Mouse (Mus musculus) neural tube, embryonic 13.5 days (tissue): ENCODE results near the gene Kctd7. TPM values are rescaled to one million over a fixed set of nuclear protein-coding genes. Genes with fewer than 3 reads are reported as not detected.

ENCODE experiments used
- ATAC-seq: fragments of 200-750 bp; cut with Nextera tagmentation; 2 replicates; pipeline ENCODE4 v1.8.0; 2017; ENCODE audit warnings: low read depth, mild to moderate bottlenecking, moderate TSS enrichment, moderate library complexity
- H3K27ac ChIP-seq: fragments of 300-500 bp; sonication (generic); replicated peaks from 2 replicates; pipeline ENCODE4 v1.5.1; 2015; ENCODE audit warnings: moderate library complexity, mild to moderate bottlenecking, inconsistent platforms
- H3K27me3 ChIP-seq: fragments of 300-500 bp; sonication (generic); 2 replicates; pipeline ENCODE4 v1.6.1; 2015; ENCODE audit warnings: mild to moderate bottlenecking, inconsistent platforms
- H3K36me3 ChIP-seq: fragments of 300-500 bp; sonication (generic); 2 replicates; pipeline ENCODE4 v1.6.1; 2015; ENCODE audit warnings: mild to moderate bottlenecking, inconsistent platforms
- H3K4me1 ChIP-seq: fragments of 300-500 bp; sonication (generic); replicated peaks from 2 replicates; pipeline ENCODE4 v1.6.1; 2015; ENCODE audit warnings: inconsistent platforms
- H3K4me2 ChIP-seq: fragments of 300-500 bp; sonication (generic); 2 replicates; pipeline ENCODE4 v1.6.1; 2015; ENCODE audit warnings: inconsistent platforms, mild to moderate bottlenecking, moderate library complexity
- H3K4me3 ChIP-seq: fragments of 300-500 bp; sonication (generic); 2 replicates; pipeline ENCODE4 v1.5.1; 2015; ENCODE audit warnings: mild to moderate bottlenecking, inconsistent platforms
- H3K9ac ChIP-seq: fragments of 300-500 bp; sonication (generic); 2 replicates; pipeline ENCODE4 v1.6.1; 2015; ENCODE audit warnings: moderate library complexity, mild to moderate bottlenecking, inconsistent platforms
- H3K9me3 ChIP-seq: fragments of 300-500 bp; sonication (generic); 2 replicates; pipeline ENCODE4 v1.6.1; 2016; ENCODE audit warnings: inconsistent platforms
- WGBS: fragments of 180-500 bp; shearing (Covaris S2); methylation state at CpG from one replicate; pipeline ENCODE4 v1.1.7; 2015; 5-methylcytosine and 5-hydroxymethylcytosine counted together
- polyA plus RNA-seq: library from polyadenylated mRNA; unstranded; fragments of >200 nt; fragmentation: Nextera tagmentation; extraction: Ambion mirVana; gene quantifications from 2 replicates; pipeline ENCODE4 v1.2.1, GENCODE M21; 2015

Kctd7 gene
- polyA plus RNA-seq, 1 experiment from 2014 or later = 16.7 TPM

DNA sequence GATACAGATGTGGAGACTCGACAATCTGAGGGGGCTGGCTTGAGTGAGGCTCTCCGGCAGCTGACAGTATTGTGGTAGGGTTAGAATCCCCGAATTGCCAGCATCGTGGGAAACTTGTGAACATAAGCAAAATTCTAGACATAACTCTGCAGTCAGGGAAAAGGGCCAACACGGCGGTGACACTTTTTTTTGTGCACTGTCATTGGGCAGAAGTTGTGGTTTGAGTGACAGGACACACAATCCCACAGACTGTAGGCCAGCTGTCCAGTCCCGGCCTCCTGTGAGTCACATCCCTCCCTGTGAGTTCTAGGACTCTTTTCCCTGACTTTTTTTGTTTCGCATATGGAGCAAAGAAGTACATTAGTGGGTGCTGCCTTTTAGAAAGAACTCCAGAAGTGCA is 1.3 kb downstream of the Kctd7 start:
- H3K27ac ChIP-seq = no peak overlapping the region

DNA sequence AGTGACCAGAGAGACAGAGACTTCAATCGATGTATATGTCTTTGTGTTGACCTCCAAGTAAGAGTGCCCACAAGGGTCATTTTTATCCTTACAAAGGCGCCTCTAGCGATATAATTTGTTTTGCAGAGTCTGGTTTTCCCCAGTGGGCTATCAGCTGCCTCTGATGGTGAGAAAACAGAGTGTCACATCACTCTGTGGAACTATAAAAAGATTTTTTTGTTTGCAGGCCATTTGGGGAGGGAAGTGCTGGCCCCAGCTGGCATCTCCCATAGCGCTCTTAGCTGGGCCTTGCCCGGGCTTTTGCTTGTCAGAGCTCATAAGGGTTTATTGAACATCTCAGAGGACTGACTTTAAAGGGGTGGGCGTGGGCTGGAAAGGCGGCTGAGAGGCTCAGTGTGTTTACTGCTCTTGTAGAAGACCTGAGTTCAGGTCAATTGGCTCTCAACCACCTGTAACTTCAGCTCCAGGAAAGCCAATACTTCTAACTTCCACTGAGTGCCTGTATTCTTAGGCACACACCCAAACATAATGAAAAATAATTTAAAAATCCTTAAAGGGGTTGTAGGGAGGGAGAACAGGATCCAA is 5.2 kb downstream of the Kctd7 start:
- no peak for ATAC-seq
- Histone ChIP-seq H3K9me3 (no peaks in the 10 kb centered on the region), H3K4me2 (no peak overlapping the region), H3K9ac (no peak overlapping the region), H3K27me3 (no peaks in the 10 kb centered on the region), H3K4me1 (peaks cover 27% of the 10 kb centered on the region), H3K27ac (peak overlapping the region; percentile 56; the same call in 1 of the 2 replicates), H3K36me3 (peaks cover 55% of the 10 kb centered on the region), H3K4me3 (no peak overlapping the region)
- WGBS = 62% methylated on average over 7 of the region's 7 CpGs

More for the DNA sequence above, 1.3 kb downstream of the Kctd7 start:
- 89% methylated on average over 8 of the region's 8 CpGs for WGBS
- H3K4me1 ChIP-seq = peaks cover 32% of the 10 kb centered on the region
- peak overlapping the region; percentile 84 for H3K9ac ChIP-seq
- peaks cover 22% of the 10 kb centered on the region for H3K36me3 ChIP-seq
- peak overlapping the region; percentile 69 for H3K4me3 ChIP-seq
- H3K27me3 ChIP-seq = no peaks in the 10 kb centered on the region
- peak overlapping the region; percentile 84 for H3K4me2 ChIP-seq
- ATAC-seq = no peak
- H3K9me3 ChIP-seq = no peaks in the 10 kb centered on the region

DNA sequence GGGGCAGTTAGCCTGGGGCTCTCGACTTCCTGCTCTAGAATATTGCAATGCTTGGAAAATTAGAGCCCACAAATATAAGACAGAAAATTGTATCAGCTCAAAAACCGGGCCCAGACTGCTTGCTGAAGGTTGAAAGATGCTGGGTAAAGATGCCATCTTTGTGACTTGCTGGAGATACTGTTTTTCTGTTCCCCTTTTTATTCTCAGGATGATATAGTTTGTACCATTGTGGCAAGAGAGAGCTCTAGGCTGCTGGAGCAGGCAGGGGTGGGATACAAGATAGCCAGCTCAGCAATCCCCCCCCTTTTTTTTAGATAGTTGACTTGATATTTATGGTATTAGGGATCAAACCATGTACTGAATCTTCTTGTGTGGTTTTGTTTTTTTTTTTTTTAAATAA is 9.6 kb downstream of the Kctd7 start:
- Histone ChIP-seq H3K4me3 (no peak overlapping the region), H3K27me3 (no peaks in the 10 kb centered on the region), H3K4me1 (0 out of 2 replicates have a peak, but pooled peaks cover 6% of the 10 kb centered on the region), H3K9me3 (no peaks in the 10 kb centered on the region), H3K27ac (no peak overlapping the region), H3K36me3 (peaks cover 44% of the 10 kb centered on the region), H3K4me2 (no peak overlapping the region), H3K9ac (no peak overlapping the region)
- 85% methylated on average over 2 of the region's 2 CpGs for WGBS
- no peak for ATAC-seq

DNA sequence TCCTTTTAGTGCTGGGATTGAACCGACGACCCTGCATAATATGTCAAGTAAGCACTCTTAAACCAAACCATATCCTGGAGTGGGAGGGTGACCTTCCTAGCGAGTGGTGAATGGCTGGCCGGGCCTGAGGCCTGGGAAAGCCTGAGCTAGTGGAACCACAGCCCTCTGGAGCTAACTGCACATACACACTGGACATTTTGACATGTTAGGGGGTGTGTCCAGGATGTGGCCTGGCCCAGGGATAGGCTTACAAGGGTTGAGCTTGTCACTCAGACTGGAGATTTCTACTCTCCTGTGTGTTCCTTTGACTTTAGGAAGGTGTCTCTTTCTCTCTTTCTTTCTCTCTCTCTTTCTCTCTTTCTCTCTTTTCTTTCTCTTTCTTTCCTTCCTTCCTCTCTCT is 13.9 kb downstream of the Kctd7 start:
- no peaks in the 10 kb centered on the region for H3K9me3 ChIP-seq
- H3K27ac ChIP-seq = no peak overlapping the region
- ATAC-seq = no peak
- no peak overlapping the region for H3K9ac ChIP-seq
- no peak overlapping the region for H3K4me2 ChIP-seq
- H3K4me3 ChIP-seq = no peak overlapping the region
- no peaks in the 10 kb centered on the region for H3K27me3 ChIP-seq
- WGBS = 74% methylated on average over 4 of the region's 4 CpGs
- H3K4me1 ChIP-seq = no peaks in the 10 kb centered on the region
- peaks cover 12% of the 10 kb centered on the region for H3K36me3 ChIP-seq

DNA sequence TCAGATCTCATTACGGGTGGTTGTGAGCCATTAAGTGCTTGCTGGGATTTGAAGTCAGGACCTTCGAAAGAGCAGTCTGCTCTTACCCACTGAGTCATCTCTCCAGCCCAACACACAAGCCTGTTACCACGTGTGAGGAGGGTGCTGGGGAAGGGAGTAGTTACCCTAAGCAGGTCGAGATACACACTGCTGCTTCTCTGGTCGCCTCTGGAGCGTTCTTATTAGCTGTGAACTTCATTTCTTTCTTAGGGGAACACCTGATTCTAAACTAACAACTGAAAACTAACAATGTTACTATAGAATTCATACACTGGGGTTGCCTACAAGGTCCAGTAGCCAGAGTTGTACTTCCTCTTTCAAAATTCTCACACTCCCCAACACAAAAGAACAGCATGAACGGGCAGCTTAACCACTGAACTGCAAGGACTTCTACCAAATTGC is 15.1 kb downstream of the Kctd7 start:
- WGBS = 61% methylated on average over 7 of the region's 7 CpGs
- Histone ChIP-seq H3K9ac (no peak overlapping the region), H3K4me2 (no peak overlapping the region), H3K27me3 (no peaks in the 10 kb centered on the region), H3K4me3 (no peak overlapping the region), H3K9me3 (no peaks in the 10 kb centered on the region), H3K4me1 (no peaks in the 10 kb centered on the region), H3K27ac (no peak overlapping the region), H3K36me3 (peaks cover 2% of the 10 kb centered on the region; the same call in 1 of the 2 replicates)
- no peak for ATAC-seq

DNA sequence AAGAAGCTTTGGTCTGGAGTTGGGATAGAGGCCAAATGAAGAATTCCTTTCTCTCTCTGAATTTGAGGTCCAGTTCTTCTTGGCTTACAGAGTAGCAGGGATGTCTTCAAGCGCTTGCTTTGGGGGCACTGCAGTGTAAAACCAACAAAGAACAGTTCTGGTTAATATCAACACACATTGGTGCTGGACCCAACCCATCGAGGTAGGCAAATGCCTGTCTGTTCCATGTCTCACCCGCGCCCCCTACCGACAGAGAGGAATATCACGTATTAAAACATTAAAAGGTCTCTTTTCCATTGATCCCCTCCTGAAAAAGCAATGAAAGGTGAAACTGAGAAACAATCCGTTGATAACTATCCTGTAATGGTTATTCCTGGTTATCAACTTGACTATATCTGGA is 19.0 kb downstream of the Kctd7 start:
- Histone ChIP-seq H3K4me2 (no peak overlapping the region), H3K36me3 (no peaks in the 10 kb centered on the region), H3K27me3 (no peaks in the 10 kb centered on the region), H3K9me3 (no peaks in the 10 kb centered on the region), H3K4me3 (no peak overlapping the region), H3K27ac (no peak overlapping the region), H3K4me1 (no peaks in the 10 kb centered on the region), H3K9ac (no peak overlapping the region)
- WGBS = 7% methylated on average over 7 of the region's 7 CpGs
- no peak for ATAC-seq

DNA sequence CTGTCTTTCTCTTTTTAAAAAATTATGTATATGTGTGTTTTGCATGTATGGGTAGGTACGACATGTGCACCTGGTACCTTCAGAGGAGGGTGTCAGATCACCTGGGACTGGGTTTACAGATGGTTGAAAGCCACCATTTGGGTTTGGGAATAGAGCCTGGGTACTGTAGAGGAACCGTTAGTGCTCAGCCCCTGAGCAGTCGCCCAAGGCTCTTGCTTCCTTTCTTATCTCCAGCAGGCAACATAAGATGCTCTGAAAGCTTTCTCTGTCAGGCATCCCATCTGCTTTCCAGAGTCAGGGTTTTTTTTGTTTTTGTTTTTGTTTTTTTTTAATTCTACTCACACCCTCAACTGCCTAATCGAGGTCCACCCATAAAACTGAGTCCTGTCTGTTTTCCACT is 20.6 kb downstream of the Kctd7 start:
- Histone ChIP-seq H3K36me3 (no peaks in the 10 kb centered on the region), H3K4me2 (no peak overlapping the region), H3K4me3 (no peak overlapping the region), H3K9me3 (no peaks in the 10 kb centered on the region), H3K27me3 (no peaks in the 10 kb centered on the region), H3K9ac (no peak overlapping the region), H3K4me1 (no peaks in the 10 kb centered on the region), H3K27ac (no peak overlapping the region)
- ATAC-seq = no peak
- WGBS = 69% methylated on average over 4 of the region's 4 CpGs

DNA sequence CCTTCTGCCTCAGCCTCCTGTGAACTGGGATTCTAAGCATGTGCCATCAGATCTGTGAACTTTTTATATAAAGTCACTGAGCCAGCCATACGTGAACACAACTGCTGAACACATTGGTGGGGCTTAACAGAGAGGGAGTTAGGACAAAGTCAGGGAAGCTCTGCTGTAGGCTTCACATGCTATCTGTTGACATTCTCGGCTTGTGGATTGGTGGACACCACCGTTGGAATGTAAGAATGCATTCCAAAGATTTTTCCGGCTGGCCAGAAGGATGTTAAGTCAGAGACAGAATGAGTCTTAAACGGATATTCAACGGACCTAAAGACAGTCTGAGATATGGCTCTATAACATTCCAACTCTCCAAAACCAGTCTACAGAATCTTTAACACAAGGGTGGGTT is 24.4 kb downstream of the Kctd7 start:
- Histone ChIP-seq H3K27ac (no peak overlapping the region), H3K4me3 (no peak overlapping the region), H3K36me3 (no peaks in the 10 kb centered on the region), H3K4me1 (peaks cover 24% of the 10 kb centered on the region), H3K9ac (no peak overlapping the region), H3K27me3 (no peaks in the 10 kb centered on the region), H3K9me3 (no peaks in the 10 kb centered on the region), H3K4me2 (no peak overlapping the region)
- ATAC-seq = no peak
- WGBS = 72% methylated on average over 6 of the region's 6 CpGs

DNA sequence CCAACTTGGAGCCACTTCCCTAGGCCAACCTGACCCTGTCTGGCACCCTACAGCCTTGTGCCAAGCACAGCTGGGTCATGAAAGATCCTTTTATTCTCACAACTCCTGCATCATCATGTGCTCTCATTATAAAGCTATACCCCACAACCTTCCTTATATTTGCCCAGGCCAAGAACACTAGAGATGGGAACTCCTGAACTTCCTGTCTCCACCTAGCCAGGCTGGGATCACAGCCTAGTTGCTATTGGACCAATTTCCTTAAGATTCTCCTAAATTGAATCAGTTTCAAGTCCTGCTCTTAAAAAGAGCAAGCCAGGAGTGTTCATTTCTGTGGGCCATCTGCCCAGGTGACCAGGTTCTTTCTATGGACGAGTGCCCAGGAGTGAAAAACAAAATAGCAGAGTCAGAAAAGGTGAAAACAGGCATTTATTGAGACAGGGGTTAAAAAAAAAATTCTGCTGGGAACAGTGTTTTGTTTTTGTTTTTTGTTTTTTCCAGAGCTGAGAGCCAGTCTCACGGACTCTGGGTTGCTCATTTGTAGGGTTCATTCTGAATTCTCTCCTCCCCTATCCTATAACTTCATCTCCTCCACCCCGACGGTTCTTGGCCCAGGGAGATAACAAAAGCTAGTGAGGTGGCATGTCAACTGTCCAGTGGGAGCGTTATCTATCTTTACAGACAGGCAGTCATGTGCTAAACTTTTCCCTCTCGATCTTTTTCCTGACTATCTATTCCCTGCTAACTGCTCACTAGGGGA is 26.2 kb downstream of the Kctd7 start:
- Histone ChIP-seq H3K4me1 (peaks cover 24% of the 10 kb centered on the region), H3K27ac (peak overlapping the region; percentile 85), H3K4me2 (peak overlapping the region; percentile 79), H3K27me3 (no peaks in the 10 kb centered on the region), H3K9ac (peak overlapping the region; percentile 89), H3K36me3 (no peaks in the 10 kb centered on the region), H3K4me3 (peak overlapping the region; percentile 89), H3K9me3 (no peaks in the 10 kb centered on the region)
- no peak for ATAC-seq
- 13% methylated on average over 6 of the region's 6 CpGs for WGBS

DNA sequence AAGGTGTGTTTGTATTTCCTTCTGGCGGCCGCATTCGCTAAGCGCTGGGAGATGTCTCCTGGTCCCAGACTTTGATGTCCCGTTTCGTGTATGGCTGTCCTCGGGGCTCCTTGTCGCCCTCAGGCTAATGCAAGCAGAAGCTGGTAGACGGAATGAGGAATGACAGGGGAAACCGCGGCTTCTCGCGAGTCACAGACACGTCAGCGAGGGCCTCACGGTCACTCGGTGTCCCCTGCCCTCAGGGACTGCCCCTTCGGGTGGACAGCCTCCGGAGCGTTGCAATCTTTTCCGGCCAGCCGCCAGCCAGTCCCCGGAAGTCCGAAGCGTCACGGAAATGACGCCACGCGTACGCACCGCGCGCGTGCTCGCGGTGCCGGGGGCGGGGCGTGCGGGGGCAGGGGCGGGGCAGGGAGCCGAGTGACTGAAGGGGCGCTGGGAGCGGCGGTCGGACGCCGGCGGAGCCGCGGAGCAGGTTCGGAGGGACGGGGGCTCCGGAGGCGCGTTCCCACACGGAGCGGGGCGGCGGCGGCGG is 26.8 kb downstream of the Kctd7 start, which contains the start of gene Rabgef1:
Gene Rabgef1, plus strand, starts transcription at position 376 of the 532 bp plus-strand sequence.
- peak within 1 kb of the TSS; percentile 89 for H3K4me3 ChIP-seq
- peak within 1 kb of the TSS; percentile 85 for H3K27ac ChIP-seq
- no peaks in the 10 kb centered on the region for H3K9me3 ChIP-seq
- peaks cover 24% of the 10 kb centered on the region for H3K4me1 ChIP-seq
- H3K36me3 ChIP-seq = no peaks in the 10 kb centered on the region
- peak within 1 kb of the TSS; percentile 89 for H3K9ac ChIP-seq
- peak within 1 kb of the TSS; percentile 79 for H3K4me2 ChIP-seq
- under 1% methylated on average over 41 of the region's 62 CpGs for WGBS
- ATAC-seq = peak; percentile 93
- no peaks in the 10 kb centered on the region for H3K27me3 ChIP-seq

DNA sequence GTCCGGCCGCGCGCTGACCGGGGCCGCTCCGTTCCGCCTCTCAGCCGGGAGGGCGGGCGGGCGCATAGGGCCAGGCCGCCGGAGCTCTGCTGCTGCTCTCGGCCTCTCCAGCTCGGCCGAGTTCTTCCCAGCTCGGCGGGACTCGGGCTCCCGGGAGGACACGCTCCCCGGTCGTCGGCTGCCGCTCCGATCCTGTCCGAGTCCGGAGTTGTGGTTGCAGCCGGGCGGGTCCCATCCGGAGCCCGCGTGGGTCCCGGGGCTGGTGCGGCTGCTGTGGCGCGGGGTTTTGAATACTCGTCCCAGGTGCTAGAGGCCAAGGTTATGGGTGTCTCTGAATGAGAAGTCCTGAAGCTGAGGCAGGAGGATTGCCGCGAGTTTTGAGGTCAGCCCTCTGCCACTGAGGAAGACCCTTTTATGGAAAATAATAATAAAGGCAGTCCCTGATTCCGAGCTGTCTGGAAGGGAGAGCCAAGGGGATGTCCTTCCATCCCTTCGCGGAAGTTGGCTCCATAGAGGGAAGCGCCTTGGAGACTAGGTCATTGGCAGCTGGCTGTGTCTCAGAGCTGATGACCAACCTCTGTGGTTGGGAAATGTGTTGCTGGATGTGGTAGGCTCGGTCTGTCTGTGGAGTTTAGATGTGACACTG is 27.4 kb downstream of the Kctd7 start:
- no peaks in the 10 kb centered on the region for H3K27me3 ChIP-seq
- peak; percentile 81 for ATAC-seq
- peak overlapping the region; percentile 79 for H3K4me2 ChIP-seq
- H3K9ac ChIP-seq = peak overlapping the region; percentile 89
- 2% methylated on average over 38 of the region's 46 CpGs for WGBS
- H3K4me3 ChIP-seq = peak overlapping the region; percentile 89
- peaks cover 24% of the 10 kb centered on the region for H3K4me1 ChIP-seq
- H3K27ac ChIP-seq = peak overlapping the region; percentile 85
- H3K36me3 ChIP-seq = no peaks in the 10 kb centered on the region
- H3K9me3 ChIP-seq = no peaks in the 10 kb centered on the region

DNA sequence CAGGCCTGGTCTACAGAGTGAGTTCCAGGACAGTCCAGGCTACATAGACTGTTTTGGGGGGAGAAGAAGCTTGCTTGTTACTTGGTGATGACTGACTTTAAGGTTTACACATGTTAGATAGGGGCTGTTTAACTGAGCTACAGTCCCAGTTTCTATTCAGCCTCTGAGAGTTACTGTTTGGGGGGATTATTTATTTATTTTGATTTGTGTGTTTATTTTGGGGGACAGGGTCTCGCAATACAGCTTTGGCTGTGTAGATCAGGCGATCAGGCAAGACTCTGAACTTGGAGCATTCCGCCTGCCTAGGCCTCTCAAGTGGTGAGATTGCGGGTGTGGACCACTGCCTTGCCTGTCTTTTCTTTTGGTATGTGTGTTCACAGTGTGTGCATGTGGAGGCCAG is 28.4 kb downstream of the Kctd7 start:
- Histone ChIP-seq H3K27me3 (no peaks in the 10 kb centered on the region), H3K27ac (no peak overlapping the region), H3K4me1 (peaks cover 24% of the 10 kb centered on the region), H3K9me3 (no peaks in the 10 kb centered on the region), H3K36me3 (no peaks in the 10 kb centered on the region), H3K4me2 (peak overlapping the region; percentile 79), H3K4me3 (peak overlapping the region; percentile 89), H3K9ac (peak overlapping the region; percentile 89)
- ATAC-seq = no peak
- WGBS = 95% methylated on average over 4 of the region's 4 CpGs
